Mouse (Mus musculus): ENCODE measurements around the gene Carns1.

Gene Carns1

GRCm38 (mm10) chr19:4201291-4201909 is 26.1 kb upstream of the Carns1 start, which contains the start of gene Rad9a:
Rad9a (minus strand) TSS chr19:4201662.
- peak; percentile 98 for DNase-seq

- no peak for DNase-seq
Measured at GRCm38 (mm10) chr19:4197180-4197579, 21.9 kb upstream of the Carns1 start.

GRCm38 (mm10) chr19:4196548-4196947 is 21.3 kb upstream of the Carns1 start:
- peak; percentile 54 for DNase-seq

- no peak for DNase-seq
Measured at GRCm38 (mm10) chr19:4196048-4196447, 20.8 kb upstream of the Carns1 start.

GRCm38 (mm10) chr19:4194776-4195650 is 19.7 kb upstream of the Carns1 start:
- DNase-seq = peak; percentile 35

GRCm38 (mm10) chr19:4194021-4194724 is 18.9 kb upstream of the Carns1 start:
- DNase-seq = no peak

GRCm38 (mm10) chr19:4193129-4193528 is 17.9 kb upstream of the Carns1 start:
- DNase-seq = no peak

- peak; percentile 55 for DNase-seq
Measured at GRCm38 (mm10) chr19:4192251-4192985, 17.1 kb upstream of the Carns1 start.

- peak; percentile 99 for DNase-seq
Measured at GRCm38 (mm10) chr19:4191528-4192250, 16.4 kb upstream of the Carns1 start, which contains the start of gene Ppp1ca. Ppp1ca (plus strand) TSS chr19:4192065.

GRCm38 (mm10) chr19:4190831-4191334 is 15.6 kb upstream of the Carns1 start, which contains the start of gene Tbc1d10c:
Tbc1d10c (minus strand) TSS chr19:4191284.
- DNase-seq = peak; percentile 59

GRCm38 (mm10) chr19:4189051-4189620 is 13.9 kb upstream of the Carns1 start:
- no peak for DNase-seq

- DNase-seq = no peak
Measured at GRCm38 (mm10) chr19:4187303-4187702, 12.0 kb upstream of the Carns1 start.

GRCm38 (mm10) chr19:4184976-4185975 is 10.0 kb upstream of the Carns1 start:
- peak; percentile 68 for DNase-seq

- no peak for DNase-seq
Measured at GRCm38 (mm10) chr19:4183689-4184088, 8.4 kb upstream of the Carns1 start.

- peak; percentile 71 for DNase-seq
Measured at GRCm38 (mm10) chr19:4181892-4182291, 6.6 kb upstream of the Carns1 start.

- no peak for DNase-seq
Measured at GRCm38 (mm10) chr19:4180411-4180810, 5.1 kb upstream of the Carns1 start.

- DNase-seq = peak; percentile 15
Measured at GRCm38 (mm10) chr19:4172925-4173324, 2.4 kb downstream of the Carns1 start.

GRCm38 (mm10) chr19:4171393-4172290 is 3.6 kb downstream of the Carns1 start:
- DNase-seq = peak; percentile 17
